Mouse (Mus musculus) forebrain, embryonic 14.5 days (tissue): ENCODE measurements at regions not wholly inside any gene's neighbourhood (a gene's known extent, or its start where the extent isn't known, plus 50 kb on each side); places are given as distances from the start of the nearest gene placed in this dataset.
"Not testable (repeated sequence)": the region's sequence is repeated elsewhere in the genome, so short reads cannot be mapped to it uniquely, and the experiment has no call there.

Experiments
- ATAC-seq: fragments of 200-750 bp; cut with Nextera tagmentation; 2 replicates; pipeline ENCODE4 v1.8.0; 2017; ENCODE audit warnings: mild to moderate bottlenecking, moderate library complexity
- DNase-seq: peaks from one replicate; pipeline ENCODE4 v3.0.0-alpha.2; 2015; ENCODE audit warnings: low spot score
- H3K27ac ChIP-seq: fragments of 300-500 bp; sonication (generic); 2 replicates; pipeline ENCODE4 v1.5.1; 2014; ENCODE audit warnings: low read depth, mild to moderate bottlenecking, control low read depth, low read length, moderate library complexity
- H3K27me3 ChIP-seq: fragments of 300-500 bp; sonication (generic); replicated peaks from 2 replicates; pipeline ENCODE4 v1.6.1; 2014; ENCODE audit warnings: low read length, control low read depth, mixed read lengths; ENCODE audit not compliant: control insufficient read depth, insufficient read depth
- H3K36me3 ChIP-seq: fragments of 300-500 bp; sonication (generic); 2 replicates; pipeline ENCODE4 v1.6.1; 2014; ENCODE audit warnings: low read length, control low read depth; ENCODE audit not compliant: control insufficient read depth, insufficient read depth
- H3K4me1 ChIP-seq: fragments of 300-500 bp; sonication (generic); 2 replicates; pipeline ENCODE4 v1.6.1; 2014; ENCODE audit warnings: antibody characterized with exemption, low read length, control low read depth; ENCODE audit not compliant: control insufficient read depth, insufficient read depth
- H3K4me2 ChIP-seq: fragments of 300-500 bp; sonication (generic); 2 replicates; pipeline ENCODE4 v1.6.1; 2014; ENCODE audit warnings: mild to moderate bottlenecking, control low read depth, low read length
- H3K4me3 ChIP-seq: fragments of 300-500 bp; sonication (generic); 2 replicates; pipeline ENCODE4 v1.5.1; 2014; ENCODE audit warnings: low read depth, low read length, control low read depth
- H3K9ac ChIP-seq: fragments of 300-500 bp; sonication (generic); 2 replicates; pipeline ENCODE4 v1.6.1; 2014; ENCODE audit warnings: mild to moderate bottlenecking, low read length, control low read depth, moderate library complexity
- H3K9me3 ChIP-seq: fragments of 300-500 bp; sonication (generic); replicated peaks from 2 replicates; pipeline ENCODE4 v1.6.1; 2016; ENCODE audit warnings: low read length, control low read depth, mixed read lengths; ENCODE audit not compliant: control insufficient read depth
- WGBS: fragments of 180-500 bp; shearing (Covaris S2); extraction: QIAGEN DNeasy Blood & Tissue Kit; methylation state at CpG from one replicate; pipeline ENCODE4 v1.1.7; 2014; 5-methylcytosine and 5-hydroxymethylcytosine counted together

GRCm38 (mm10) chr17:92900056-92900455 lies 298.8 kb upstream of the Adcyap1 start:
- no peak overlapping the region for H3K4me2 ChIP-seq
- H3K9me3 ChIP-seq: no peaks in the 10 kb centered on the region
- H3K4me3 ChIP-seq: no peak overlapping the region
- WGBS: 69% methylated on average over 1 of the region's 1 CpGs
- no peaks in the 10 kb centered on the region for H3K36me3 ChIP-seq
- no peak for ATAC-seq
- H3K27ac ChIP-seq: no peak overlapping the region
- H3K4me1 ChIP-seq: no peaks in the 10 kb centered on the region
- DNase-seq: peak; percentile 19
- no peak overlapping the region for H3K9ac ChIP-seq
- no peaks in the 10 kb centered on the region for H3K27me3 ChIP-seq

GRCm38 (mm10) chr17:92940521-92940920 lies 258.3 kb upstream of the Adcyap1 start:
- 85% methylated on average over 7 of the region's 7 CpGs for WGBS
- H3K4me1 ChIP-seq, H3K27me3 ChIP-seq, H3K27ac ChIP-seq, DNase-seq, H3K36me3 ChIP-seq, H3K9me3 ChIP-seq, H3K9ac ChIP-seq, H3K4me2 ChIP-seq, ATAC-seq, H3K4me3 ChIP-seq: not testable (repeated sequence)
